Mouse (Mus musculus) lung, adult 2 months (tissue): ENCODE data around the gene Faap20.

ENCODE experiments used
- CTCF ChIP-seq: fragments of 200-500 bp; IDR thresholded peaks from 2 replicates; pipeline ENCODE4 v1.5.1; 2011; ENCODE audit warnings: mild to moderate bottlenecking, low read length, control low read depth; ENCODE audit not compliant: insufficient read depth
- POLR2A ChIP-seq: fragments of 200-500 bp; IDR thresholded peaks from 2 replicates; pipeline ENCODE4 v1.6.1; 2011; ENCODE audit warnings: low read depth, mild to moderate bottlenecking, control low read depth, low read length, borderline replicate concordance; ENCODE audit errors: extremely low read depth

DNA sequence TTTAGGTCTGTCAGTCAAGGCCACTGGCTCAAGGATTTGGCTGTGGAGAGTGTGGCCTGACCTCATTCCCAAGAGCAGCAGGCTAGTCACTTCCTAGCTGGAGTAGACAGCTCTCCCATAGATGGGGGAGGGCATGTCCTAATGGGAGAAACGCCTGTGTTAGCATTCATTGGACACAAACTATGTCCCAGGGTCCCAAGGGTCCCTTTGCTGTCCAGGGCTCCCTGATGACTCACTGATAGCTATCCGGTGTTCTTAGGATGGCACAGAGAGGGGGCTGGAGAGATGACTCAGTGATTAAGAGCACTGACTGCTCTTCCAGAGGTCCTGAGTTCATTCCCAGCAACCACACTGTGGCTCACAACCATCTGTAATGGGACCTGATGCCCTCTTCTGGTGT lies 31.6 kb downstream of the Faap20 start:
- no peak for TF ChIP-seq CTCF
- TF ChIP-seq POLR2A: no peak
